Mouse (Mus musculus): Measurements from ENCODE around the gene Slc25a38. TPM values are rescaled to one million over a fixed set of nuclear protein-coding genes. Genes with fewer than 3 reads are reported as not detected.

Gene Slc25a38
- polyA plus RNA-seq (2012; rRNA removed; ENCODE audit: low replicate concordance), result 41.9 and 42.7 TPM in 2 replicates

GRCm38 (mm10) chr9:120110211-120111018, at the start of gene Slc25a38:
Gene Slc25a38 (plus strand): TSS chr9:120110374.

GRCm38 (mm10) chr9:120069779-120070178, 40.4 kb upstream of the Slc25a38 start, which contains the start of gene Cx3cr1:
Gene Cx3cr1 (minus strand): TSS chr9:120069879.

GRCm38 (mm10) chr9:120091696-120092238, 18.4 kb upstream of the Slc25a38 start, which contains the start of gene Ccr8:
Gene Ccr8 (plus strand): TSS chr9:120092114.

GRCm38 (mm10) chr9:120127538-120128251, 17.5 kb downstream of the Slc25a38 start, which contains the start of gene Rpsa:
Gene Rpsa (plus strand): TSS chr9:120127689.

GRCm38 (mm10) chr9:120149222-120149828, 39.2 kb downstream of the Slc25a38 start, which contains the start of gene Mobp:
Gene Mobp (plus strand): TSS chr9:120149707.

Other genes starting within 250 kb of the Slc25a38 start
- 38.6 and 57.9 TPM in 2 replicates for gene Wdr48, start 215.5 kb upstream of the Slc25a38 start, polyA plus RNA-seq (2012; rRNA removed; ENCODE audit: low replicate concordance)
- gene Gorasp1, start 172.8 kb upstream of the Slc25a38 start, polyA plus RNA-seq (2012; rRNA removed; ENCODE audit: low replicate concordance), result 26.0 and 28.5 TPM in 2 replicates
- 0.05 TPM in 1 of 2 replicates, not detected in the other for gene Ttc21a, start 172.8 kb upstream of the Slc25a38 start, polyA plus RNA-seq (2012; rRNA removed; ENCODE audit: low replicate concordance)
- gene Csrnp1, start 125.7 kb upstream of the Slc25a38 start, polyA plus RNA-seq (2012; rRNA removed; ENCODE audit: low replicate concordance), result 16.6 and 18.4 TPM in 2 replicates
- gene Xirp1, start 86.8 kb upstream of the Slc25a38 start, polyA plus RNA-seq (2012; rRNA removed; ENCODE audit: low replicate concordance), result 0.37 TPM in 2 replicates
- gene Cx3cr1, start 40.5 kb upstream of the Slc25a38 start, polyA plus RNA-seq (2012; rRNA removed; ENCODE audit: low replicate concordance), result 2.3 and 27.5 TPM in 2 replicates
- 0.16 and 0.21 TPM in 2 replicates for gene Ccr8, start 18.3 kb upstream of the Slc25a38 start, polyA plus RNA-seq (2012; rRNA removed; ENCODE audit: low replicate concordance)
- gene Rpsa, start 17.3 kb downstream of the Slc25a38 start, polyA plus RNA-seq (2012; rRNA removed; ENCODE audit: low replicate concordance), result 1,513 and 3,033 TPM in 2 replicates
- gene Mobp, start 39.3 kb downstream of the Slc25a38 start, polyA plus RNA-seq (2012; rRNA removed; ENCODE audit: low replicate concordance), result 0.15 TPM in 1 of 2 replicates, not detected in the other
- 3.8 and 8.7 TPM in 2 replicates for gene Myrip, start 191.1 kb downstream of the Slc25a38 start, polyA plus RNA-seq (2012; rRNA removed; ENCODE audit: low replicate concordance)

Measured in subcutaneous adipose tissue, adult 2 months (tissue).